In the genomic region with DNA sequence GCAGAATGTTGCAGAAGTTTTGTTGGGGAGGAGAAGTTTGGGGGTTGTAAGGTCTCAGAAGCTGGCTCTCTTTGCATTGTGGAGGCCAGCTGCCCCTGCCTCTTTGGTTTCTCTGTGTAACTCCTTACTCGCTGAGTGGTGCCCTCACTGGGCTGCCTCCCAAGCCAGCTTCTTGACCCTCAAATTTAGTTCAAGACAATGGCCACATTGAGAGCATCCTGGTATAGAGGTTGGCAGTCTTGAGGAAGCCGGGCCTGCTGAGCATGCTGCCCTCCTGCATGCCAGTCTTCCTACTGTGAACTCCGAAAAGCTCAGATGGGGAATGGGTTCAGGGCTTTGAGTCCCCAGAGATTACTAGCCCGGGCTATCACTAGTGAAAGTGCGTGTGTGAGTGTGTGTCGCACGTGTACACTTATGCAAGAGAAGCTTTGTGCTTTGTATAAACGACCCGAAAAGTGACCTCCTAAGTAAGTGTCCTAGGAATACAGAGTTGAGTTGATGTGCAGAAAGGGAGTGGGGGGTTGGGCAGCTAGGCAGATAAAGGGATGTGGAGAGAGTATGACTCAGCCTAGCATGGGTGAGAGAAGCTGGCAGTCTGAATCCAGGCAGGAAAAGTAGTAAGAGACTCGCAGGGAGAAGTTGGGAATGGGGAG, we compare ENCODE assay signal across 9 mouse cellular contexts.
A peak's percentile ranks its signal among the peaks of the same experiment; 100 is the strongest.
DNase-seq lines count a peak whose midpoint lies in the region; ATAC-seq and TF ChIP-seq lines count a peak whose summit lies in the region.
"Had no signal": no experiment of that assay in that cellular context is flagged by ENCODE, and none has a peak within 500 bp of the region (broad histone marks: within the 10 kb centered on the region; RNA-seq: fewer than 3 reads in every experiment).

No protein-coding gene starts in this region.

- TF ChIP-seq CTCF in CH12.LX (conservative IDR thresholded peaks at IDR 0.05 in 1 of 2, IDR thresholded peaks at IDR 0.05 in 1 of 2; ENCODE audit: low read depth in 2 of 2, low read length in 2 of 2), result no peak

- dilution Hi-C loops in CH12.LX (cut with MboI; ENCODE audit: extremely low pct_ligation_motif_present, extremely low pct_unique_long_range_greater_than_20kb, low sequenced_read_pairs), result no loop called here

- TF ChIP-seq EP300 in CH12.LX (IDR thresholded peaks at IDR 0.05; ENCODE audit: low read length), result no peak

- no peak for DNase-seq in heart, adult 8-10 months (ENCODE audit: low spot score)
- no peak for DNase-seq in CH12.LX (ENCODE audit: extremely low read depth)
- DNase-seq in forebrain, embryonic 14.5 days (ENCODE audit: low spot score), result no peak
- no peak for DNase-seq in layer of hippocampus, adult 11-12 months (ENCODE audit: low spot score)
- no peak for DNase-seq in retina, postnatal 1 day
- no peak for DNase-seq in layer of hippocampus, adult 18-20 months (ENCODE audit: low spot score in 2 of 2)

- H3K27me3 ChIP-seq in heart, embryonic 12.5 days (replicated peaks), result peaks cover 36% of the 10 kb centered on the region
- no peaks in the 10 kb centered on the region for H3K27me3 ChIP-seq in CH12.LX (replicated peaks)
- H3K27me3 ChIP-seq in forebrain, embryonic 14.5 days (replicated peaks; ENCODE audit: control insufficient read depth, insufficient read depth, low read length), result no peaks in the 10 kb centered on the region
- H3K27me3 ChIP-seq in liver, embryonic 12.5 days (replicated peaks), result peaks cover 51% of the 10 kb centered on the region

- H3K9me3 ChIP-seq in heart, embryonic 12.5 days (replicated peaks), result no peaks in the 10 kb centered on the region
- H3K9me3 ChIP-seq in CH12.LX (replicated peaks; ENCODE audit: low read length), result no peaks in the 10 kb centered on the region
- no peaks in the 10 kb centered on the region for H3K9me3 ChIP-seq in forebrain, embryonic 14.5 days (replicated peaks; ENCODE audit: control insufficient read depth, low read length)
- no peaks in the 10 kb centered on the region for H3K9me3 ChIP-seq in liver, embryonic 12.5 days (replicated peaks)
- H3K9me3 ChIP-seq: liver, embryonic 15.5 days had no signal

- peaks cover 45% of the 10 kb centered on the region for H3K79me2 ChIP-seq in CH12.LX (replicated peaks; ENCODE audit: control insufficient read depth, extremely low read depth, insufficient read depth, poor library complexity, severe bottlenecking)

- peak overlapping the region; percentile 77 for H3K4me3 ChIP-seq in heart, embryonic 12.5 days
- H3K4me3 ChIP-seq in CH12.LX (replicated peaks in 1 of 3; ENCODE audit: low read depth in 2 of 3, low read length in 2 of 3, poor library complexity in 1 of 3), result no peak overlapping the region
- H3K4me3 ChIP-seq in forebrain, embryonic 14.5 days (ENCODE audit: low read depth, low read length), result no peak overlapping the region
- H3K4me3 ChIP-seq in liver, embryonic 12.5 days, result no peak overlapping the region
- H3K4me3 ChIP-seq: liver, embryonic 15.5 days had no signal

- no peak; the same call in 1 of the 2 replicates for TF ChIP-seq RAD21 in CH12.LX (IDR thresholded peaks at IDR 0.05; ENCODE audit: low read depth, low read length)

- in situ Hi-C loops in CH12.LX (cut with MboI; ENCODE audit: low pct_ligation_motif_present, low pct_unique_long_range_greater_than_20kb, low sequenced_read_pairs), result loop anchor here (5.0 kb wide), 2 partner anchors 36 to 39 kb away; no protein-coding TSS in a partner anchor

- H3K27ac ChIP-seq in heart, embryonic 12.5 days (ENCODE audit: poor library complexity, severe bottlenecking), result peak overlapping the region; percentile 45; the same call in 1 of the 2 replicates
- no peak overlapping the region for H3K27ac ChIP-seq in CH12.LX (ENCODE audit: insufficient read depth, low read depth)
- H3K27ac ChIP-seq in forebrain, embryonic 14.5 days (ENCODE audit: low read depth, low read length), result peak overlapping the region; percentile 60
- H3K27ac ChIP-seq in liver, embryonic 12.5 days, result no peak overlapping the region
- H3K27ac ChIP-seq: liver, embryonic 15.5 days had no signal

- H3K4me1 ChIP-seq in heart, embryonic 12.5 days (replicated peaks), result peaks cover 81% of the 10 kb centered on the region
- peaks cover 42 to 81% of the 10 kb centered on the region in 2 experiments for H3K4me1 ChIP-seq in CH12.LX (ENCODE audit: control insufficient read depth in 1 of 2, insufficient read depth in 2 of 2)
- H3K4me1 ChIP-seq in forebrain, embryonic 14.5 days (ENCODE audit: control insufficient read depth, insufficient read depth, low read length), result peaks cover 43% of the 10 kb centered on the region
- H3K4me1 ChIP-seq in liver, embryonic 12.5 days, result peaks cover 64% of the 10 kb centered on the region

- WGBS in heart, embryonic 12.5 days, result 27% methylated on average over 10 of the region's 10 CpGs
- WGBS in forebrain, embryonic 14.5 days, result 37% methylated on average over 10 of the region's 10 CpGs
- WGBS in liver, embryonic 12.5 days (ENCODE audit: insufficient replicate concordance), result 53% methylated on average over 10 of the region's 10 CpGs

- H3K9ac ChIP-seq in heart, embryonic 12.5 days, result peak overlapping the region; percentile 86; the same call in 1 of the 2 replicates
- H3K9ac ChIP-seq in CH12.LX (ENCODE audit: insufficient read depth, low read depth), result no peak overlapping the region; the same call in 1 of the 2 replicates
- H3K9ac ChIP-seq in forebrain, embryonic 14.5 days (ENCODE audit: low read length), result peak overlapping the region; percentile 35
- no peak overlapping the region for H3K9ac ChIP-seq in liver, embryonic 12.5 days
- H3K9ac ChIP-seq: liver, embryonic 15.5 days had no signal

- H3K36me3 ChIP-seq in heart, embryonic 12.5 days, result no peaks in the 10 kb centered on the region
- peaks cover 4 to 24% of the 10 kb centered on the region in 2 experiments for H3K36me3 ChIP-seq in CH12.LX (replicated peaks in 1 of 2; ENCODE audit: control insufficient read depth in 1 of 2, insufficient read depth in 1 of 2, low read length in 1 of 2)
- no peaks in the 10 kb centered on the region for H3K36me3 ChIP-seq in forebrain, embryonic 14.5 days (ENCODE audit: control insufficient read depth, insufficient read depth, low read length)
- no peaks in the 10 kb centered on the region for H3K36me3 ChIP-seq in liver, embryonic 12.5 days
- H3K36me3 ChIP-seq: liver, embryonic 15.5 days had no signal

- H3K4me2 ChIP-seq in heart, embryonic 12.5 days, result peak overlapping the region; percentile 90
- peak overlapping the region; percentile 72 for H3K4me2 ChIP-seq in CH12.LX (ENCODE audit: insufficient read depth, low read depth, poor library complexity, severe bottlenecking)
- H3K4me2 ChIP-seq in forebrain, embryonic 14.5 days (ENCODE audit: low read length), result peak overlapping the region; percentile 87
- H3K4me2 ChIP-seq in liver, embryonic 12.5 days, result peak overlapping the region; percentile 60

- no peak for TF ChIP-seq POLR2A in CH12.LX (IDR thresholded peaks at IDR 0.05; ENCODE audit: low read depth, low read length)

- ATAC-seq in heart, embryonic 12.5 days (ENCODE audit: insufficient number of reproducible peaks, low FRiP score), result no peak
- ATAC-seq in forebrain, embryonic 14.5 days, result no peak
- ATAC-seq in liver, embryonic 12.5 days, result no peak

TF ChIP-seq in CH12.LX, 34 proteins besides CTCF, POLR2A, EP300 and RAD21:
- no peak for TF ChIP-seq KAT2A (IDR thresholded peaks at IDR 0.05; ENCODE audit: insufficient replicate concordance, low read length)
- no peak for TF ChIP-seq E2F4 (IDR thresholded peaks at IDR 0.05; ENCODE audit: insufficient replicate concordance, low read depth, low read length)
- TF ChIP-seq GABPA (IDR thresholded peaks at IDR 0.05; ENCODE audit: insufficient replicate concordance, low read depth, low read length), result no peak
- TF ChIP-seq JUN (IDR thresholded peaks at IDR 0.05; ENCODE audit: insufficient read depth, low read depth, low read length), result no peak
- peak; percentile 90 for TF ChIP-seq BHLHE40 (IDR thresholded peaks at IDR 0.05; ENCODE audit: low read depth, low read length)
- TF ChIP-seq SIN3A (IDR thresholded peaks at IDR 0.05; ENCODE audit: low read length), result peak; percentile 48; the same call in 1 of the 2 replicates
- TF ChIP-seq MAX (IDR thresholded peaks at IDR 0.05; ENCODE audit: low read length), result no peak
- TF ChIP-seq ZNF384 (IDR thresholded peaks at IDR 0.05; ENCODE audit: low read depth, low read length), result no peak
- no peak for TF ChIP-seq UBTF (IDR thresholded peaks at IDR 0.05; ENCODE audit: low read depth, low read length)
- TF ChIP-seq MEF2A (IDR thresholded peaks at IDR 0.05; ENCODE audit: borderline replicate concordance, low read depth, low read length), result 0 out of 2 replicates have a peak, but pooled peaks have one; percentile 11
- peak; percentile 54; the same call in 1 of the 2 replicates for TF ChIP-seq RCOR1 (conservative IDR thresholded peaks at IDR 0.05; ENCODE audit: low read depth, low read length)
- TF ChIP-seq MXI1 (IDR thresholded peaks at IDR 0.05; ENCODE audit: low read depth, low read length), result peak; percentile 16; the same call in 1 of the 2 replicates
- peak; percentile 12; the same call in 1 of the 2 replicates for TF ChIP-seq IRF4 (IDR thresholded peaks at IDR 0.05; ENCODE audit: low read depth, low read length)
- no peak for TF ChIP-seq ZMIZ1 (IDR thresholded peaks at IDR 0.05; ENCODE audit: low read depth, low read length)
- TF ChIP-seq POLR2AphosphoS2 (IDR thresholded peaks at IDR 0.05; ENCODE audit: low read depth, low read length), result no peak
- no peak for TF ChIP-seq USF1 (IDR thresholded peaks at IDR 0.05; ENCODE audit: low read depth, low read length)
- TF ChIP-seq ZC3H11A (IDR thresholded peaks at IDR 0.05; ENCODE audit: low read depth, low read length), result no peak
- TF ChIP-seq CHD2 (IDR thresholded peaks at IDR 0.05; ENCODE audit: low read length), result peak; percentile 63; the same call in 1 of the 2 replicates
TF ChIP-seq in CH12.LX: peak in this region for 7.

Comparison
In these comparisons a context has a peak if more than half of its experiments do, and no peak if none do; other contexts are left out.
1. H3K27ac ChIP-seq: peak in heart, embryonic 12.5 days (single experiment) and forebrain, embryonic 14.5 days (single experiment); none in CH12.LX (single experiment) and liver, embryonic 12.5 days (single experiment).
2. H3K9ac ChIP-seq: peak in heart, embryonic 12.5 days (single experiment) and forebrain, embryonic 14.5 days (single experiment); none in CH12.LX (single experiment) and liver, embryonic 12.5 days (single experiment).
3. Peak in every context shown above with its lines, with median percentiles within 50 percentile points of each other: H3K4me2 ChIP-seq.